Mouse (Mus musculus): ENCODE measurements at regions not wholly inside any gene's neighbourhood (a gene's known extent, or its start where the extent isn't known, plus 50 kb on each side); places are given as distances from the start of the nearest gene placed in this dataset.

GRCm38 (mm10) chr3:18740344-18740743 is 792.1 kb downstream of the Cypt12 start:
- Histone ChIP-seq H3K27ac (ENCODE audit: insufficient read depth, low read depth, low read length) (no peak overlapping the region), H3K4me3 (ENCODE audit: insufficient read depth, low read depth, low read length) (no peak overlapping the region), H3K4me1 (ENCODE audit: control insufficient read depth, insufficient read depth, low read length) (no peaks in the 10 kb centered on the region)
- TF ChIP-seq POLR2A (IDR thresholded peaks at IDR 0.05; ENCODE audit: insufficient read depth, low read depth, low read length): no peak
- TF ChIP-seq CTCF (IDR thresholded peaks at IDR 0.05; ENCODE audit: insufficient read depth, low read depth, low read length): no peak
- WGBS: 87% methylated on average over 4 of the region's 4 CpGs

GRCm38 (mm10) chr3:18743474-18743873 is 795.3 kb downstream of the Cypt12 start:
- WGBS: 78% methylated on average over 2 of the region's 2 CpGs
- TF ChIP-seq POLR2A (IDR thresholded peaks at IDR 0.05; ENCODE audit: insufficient read depth, low read depth, low read length) (no peak), CTCF (IDR thresholded peaks at IDR 0.05; ENCODE audit: insufficient read depth, low read depth, low read length) (no peak)
- Histone ChIP-seq H3K4me3 (ENCODE audit: insufficient read depth, low read depth, low read length) (no peak overlapping the region), H3K4me1 (ENCODE audit: control insufficient read depth, insufficient read depth, low read length) (no peaks in the 10 kb centered on the region), H3K27ac (ENCODE audit: insufficient read depth, low read depth, low read length) (no peak overlapping the region)

GRCm38 (mm10) chr3:18744216-18744615 is 796.0 kb downstream of the Cypt12 start:
- WGBS: 88% methylated on average over 3 of the region's 3 CpGs
- Histone ChIP-seq H3K4me1 (ENCODE audit: control insufficient read depth, insufficient read depth, low read length) (no peaks in the 10 kb centered on the region), H3K4me3 (ENCODE audit: insufficient read depth, low read depth, low read length) (no peak overlapping the region), H3K27ac (ENCODE audit: insufficient read depth, low read depth, low read length) (no peak overlapping the region)
- TF ChIP-seq POLR2A (IDR thresholded peaks at IDR 0.05; ENCODE audit: insufficient read depth, low read depth, low read length) (no peak), CTCF (IDR thresholded peaks at IDR 0.05; ENCODE audit: insufficient read depth, low read depth, low read length) (no peak)

GRCm38 (mm10) chr3:18746206-18746605 is 798.0 kb downstream of the Cypt12 start:
- Histone ChIP-seq H3K27ac (ENCODE audit: insufficient read depth, low read depth, low read length) (no peak overlapping the region), H3K4me3 (ENCODE audit: insufficient read depth, low read depth, low read length) (no peak overlapping the region), H3K4me1 (ENCODE audit: control insufficient read depth, insufficient read depth, low read length) (no peaks in the 10 kb centered on the region)
- TF ChIP-seq POLR2A (IDR thresholded peaks at IDR 0.05; ENCODE audit: insufficient read depth, low read depth, low read length) (no peak), CTCF (IDR thresholded peaks at IDR 0.05; ENCODE audit: insufficient read depth, low read depth, low read length) (no peak)

GRCm38 (mm10) chr3:18746898-18747297 is 798.7 kb downstream of the Cypt12 start:
- WGBS: 62% methylated on average over 2 of the region's 2 CpGs
- Histone ChIP-seq H3K4me3 (ENCODE audit: insufficient read depth, low read depth, low read length) (no peak overlapping the region), H3K4me1 (ENCODE audit: control insufficient read depth, insufficient read depth, low read length) (no peaks in the 10 kb centered on the region), H3K27ac (ENCODE audit: insufficient read depth, low read depth, low read length) (no peak overlapping the region)
- TF ChIP-seq POLR2A (IDR thresholded peaks at IDR 0.05; ENCODE audit: insufficient read depth, low read depth, low read length) (no peak), CTCF (IDR thresholded peaks at IDR 0.05; ENCODE audit: insufficient read depth, low read depth, low read length) (no peak)

- 80% methylated on average over 6 of the region's 6 CpGs for WGBS
- Histone ChIP-seq H3K27ac (ENCODE audit: insufficient read depth, low read depth, low read length) (no peak overlapping the region), H3K4me1 (ENCODE audit: control insufficient read depth, insufficient read depth, low read length) (no peaks in the 10 kb centered on the region), H3K4me3 (ENCODE audit: insufficient read depth, low read depth, low read length) (no peak overlapping the region)
- no peak for TF ChIP-seq CTCF (IDR thresholded peaks at IDR 0.05; ENCODE audit: insufficient read depth, low read depth, low read length)
Measured at GRCm38 (mm10) chr3:18751660-18752259, 803.5 kb downstream of the Cypt12 start.

- 76% methylated on average over 3 of the region's 3 CpGs for WGBS
- Histone ChIP-seq H3K27ac (ENCODE audit: insufficient read depth, low read depth, low read length) (no peak overlapping the region), H3K4me3 (ENCODE audit: insufficient read depth, low read depth, low read length) (no peak overlapping the region), H3K4me1 (ENCODE audit: control insufficient read depth, insufficient read depth, low read length) (no peaks in the 10 kb centered on the region)
- TF ChIP-seq CTCF (IDR thresholded peaks at IDR 0.05; ENCODE audit: insufficient read depth, low read depth, low read length): no peak
- TF ChIP-seq POLR2A (IDR thresholded peaks at IDR 0.05; ENCODE audit: insufficient read depth, low read depth, low read length): no peak
Measured at GRCm38 (mm10) chr3:18764301-18765078, 816.3 kb downstream of the Cypt12 start.

GRCm38 (mm10) chr3:18778481-18778880 is 830.3 kb downstream of the Cypt12 start:
- TF ChIP-seq CTCF (IDR thresholded peaks at IDR 0.05; ENCODE audit: insufficient read depth, low read depth, low read length) (no peak), POLR2A (IDR thresholded peaks at IDR 0.05; ENCODE audit: insufficient read depth, low read depth, low read length) (no peak)
- Histone ChIP-seq H3K27ac (ENCODE audit: insufficient read depth, low read depth, low read length) (no peak overlapping the region), H3K4me3 (ENCODE audit: insufficient read depth, low read depth, low read length) (no peak overlapping the region), H3K4me1 (ENCODE audit: control insufficient read depth, insufficient read depth, low read length) (no peaks in the 10 kb centered on the region)
- WGBS: 76% methylated on average over 1 of the region's 1 CpGs

GRCm38 (mm10) chr3:18787531-18788176 is 839.4 kb downstream of the Cypt12 start:
- Histone ChIP-seq H3K27ac (ENCODE audit: insufficient read depth, low read depth, low read length) (no peak overlapping the region), H3K4me3 (ENCODE audit: insufficient read depth, low read depth, low read length) (no peak overlapping the region), H3K4me1 (ENCODE audit: control insufficient read depth, insufficient read depth, low read length) (no peaks in the 10 kb centered on the region)
- TF ChIP-seq POLR2A (IDR thresholded peaks at IDR 0.05; ENCODE audit: insufficient read depth, low read depth, low read length) (no peak), CTCF (IDR thresholded peaks at IDR 0.05; ENCODE audit: insufficient read depth, low read depth, low read length) (no peak)
- WGBS: 57% methylated on average over 8 of the region's 8 CpGs

All from olfactory bulb, adult 2 months (tissue).